20 mouse cellular contexts compared by ENCODE assay signal in genomic region chr12:91513980-91514379, GRCm38 (mm10).
"Had no signal": no experiment of that assay in that cellular context is flagged by ENCODE, and none has a peak within 500 bp of the region (broad histone marks: within the 10 kb centered on the region; RNA-seq: fewer than 3 reads in every experiment).

No protein-coding gene starts in this region.

- H3K36me3 ChIP-seq: limb, embryonic 10.5 days; limb, embryonic 13.5 days; liver, embryonic 12.5 days; liver, embryonic 15.5 days; lung, embryonic 15.5 days; midbrain, embryonic 12.5 days; neural tube, embryonic 13.5 days; stomach, embryonic 15.5 days had no signal

- H3K9ac ChIP-seq: limb, embryonic 13.5 days; liver, embryonic 12.5 days; liver, embryonic 15.5 days; lung, embryonic 15.5 days; midbrain, embryonic 12.5 days; neural tube, embryonic 13.5 days; stomach, embryonic 15.5 days had no signal

- DNase-seq: kidney, adult 2 months; kidney, postnatal 25 days; liver; lung, adult 18-20 months; lung, postnatal 10 days; lung, postnatal 4 days; right cerebral cortex, postnatal 25 days; spleen, adult 18-20 months; thymus, adult 18-20 months; thymus, postnatal 36 days had no signal

- H3K27me3 ChIP-seq: limb, embryonic 13.5 days; liver, embryonic 12.5 days; liver, embryonic 15.5 days; lung, embryonic 15.5 days; midbrain, embryonic 12.5 days; neural tube, embryonic 13.5 days; stomach, embryonic 15.5 days had no signal

- H3K4me1 ChIP-seq: liver, embryonic 12.5 days; liver, embryonic 15.5 days; lung, embryonic 15.5 days; neural tube, embryonic 13.5 days; stomach, embryonic 15.5 days had no signal

- H3K4me3 ChIP-seq: limb, embryonic 10.5 days; limb, embryonic 13.5 days; liver, embryonic 12.5 days; liver, embryonic 15.5 days; lung, embryonic 15.5 days; midbrain, embryonic 12.5 days; myocyte; neural tube, embryonic 13.5 days; stomach, embryonic 15.5 days had no signal

- H3K27ac ChIP-seq: kidney, postnatal 0 days; limb, embryonic 10.5 days; limb, embryonic 13.5 days; liver, embryonic 12.5 days; liver, embryonic 15.5 days; lung, embryonic 15.5 days; midbrain, embryonic 12.5 days; neural tube, embryonic 13.5 days; stomach, embryonic 15.5 days had no signal
